Mouse (Mus musculus): ENCODE measurements around the gene Plk1. TPM values are rescaled to one million over a fixed set of nuclear protein-coding genes. Genes with fewer than 3 reads are reported as not detected.

Plk1 gene
- polyA plus RNA-seq (2012; rRNA removed), result 52.8 and 62.3 TPM in 2 replicates

DNA sequence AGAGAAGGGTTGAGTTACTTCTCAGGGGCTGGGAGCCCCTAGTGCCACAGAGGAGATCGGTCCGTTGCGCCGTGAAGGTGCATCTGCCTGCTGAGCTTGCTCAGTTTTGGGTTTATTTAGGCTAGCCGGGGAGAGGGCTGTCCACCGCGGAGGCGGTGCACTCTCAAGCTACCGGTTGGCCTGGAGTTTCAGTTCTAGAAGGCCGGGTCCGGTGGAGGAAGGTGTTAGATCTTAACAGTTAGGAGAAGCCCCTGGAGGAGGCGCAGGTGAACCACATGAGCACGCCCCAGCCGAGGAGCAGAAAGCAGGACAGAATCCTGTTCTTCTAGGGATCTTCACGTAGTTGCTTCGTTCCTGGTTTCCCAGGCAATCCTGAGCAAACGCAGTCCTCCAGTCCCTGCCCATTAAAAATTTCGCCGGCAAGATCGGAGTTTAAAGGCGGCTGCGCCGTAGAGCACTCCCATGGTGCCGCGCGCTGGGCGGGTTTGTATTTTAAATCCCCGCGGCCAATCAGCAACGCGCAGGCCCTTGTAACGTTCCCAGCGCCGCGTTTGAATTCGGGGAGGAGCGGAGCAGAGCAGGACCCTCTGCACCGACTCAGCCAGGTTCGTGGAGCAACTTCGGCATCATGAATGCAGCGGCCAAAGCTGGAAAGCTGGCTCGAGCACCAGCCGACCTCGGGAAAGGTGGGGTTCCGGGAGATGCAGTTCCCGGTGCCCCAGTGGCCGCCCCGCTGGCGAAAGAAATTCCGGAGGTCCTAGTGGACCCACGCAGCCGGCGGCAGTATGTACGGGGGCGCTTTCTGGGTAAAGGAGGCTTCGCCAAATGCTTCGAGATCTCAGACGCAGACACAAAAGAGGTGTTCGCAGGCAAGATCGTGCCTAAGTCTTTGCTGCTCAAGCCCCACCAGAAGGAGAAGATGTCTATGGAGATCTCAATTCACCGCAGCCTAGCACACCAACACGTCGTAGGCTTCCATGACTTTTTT lies at the start of gene Plk1:
Gene Plk1, plus strand, starts transcription at position 525 of the 988 bp plus-strand sequence.
- Histone ChIP-seq H3K4me3 (ENCODE audit: control insufficient read depth, low read depth, low read length) (peak within 1 kb of the TSS; percentile 90), H3K4me1 (ENCODE audit: control insufficient read depth, insufficient read depth, low read length) (peaks cover 17% of the 10 kb centered on the region), H3K27ac (ENCODE audit: control insufficient read depth, insufficient read depth, low read depth, low read length) (peak within 1 kb of the TSS; percentile 73), H3K27me3 (ENCODE audit: control insufficient read depth, insufficient read depth, low read length) (no peaks in the 10 kb centered on the region), H3K36me3 (ENCODE audit: control insufficient read depth, insufficient read depth, low read length) (no peaks in the 10 kb centered on the region; the same call in 1 of the 2 replicates)
- TF ChIP-seq CTCF (IDR thresholded peaks at IDR 0.05; ENCODE audit: control insufficient read depth, insufficient read depth, insufficient replicate concordance, low read depth, low read length) (0 out of 2 replicates have a peak, but pooled peaks have one; percentile 4), POLR2A (IDR thresholded peaks at IDR 0.05; ENCODE audit: control insufficient read depth, low read depth, low read length) (peak; percentile 60)

DNA sequence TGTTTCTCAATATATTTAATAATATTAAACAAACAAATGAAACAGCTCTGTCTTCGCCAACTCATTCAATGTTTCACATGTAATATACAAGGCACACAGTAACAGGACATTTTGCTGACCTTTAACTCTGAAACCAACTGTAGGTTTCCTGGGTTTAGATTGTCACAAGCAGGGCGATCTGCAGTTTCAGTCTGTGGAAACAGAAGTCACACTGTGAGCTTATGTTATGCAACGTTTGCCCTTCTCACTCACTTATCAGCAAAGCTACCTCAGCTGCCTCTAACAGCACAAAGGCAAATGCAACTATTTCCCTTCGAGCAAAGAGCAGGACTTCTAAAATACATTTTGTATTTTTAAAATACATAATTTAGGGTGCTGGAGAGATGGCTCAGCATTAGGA lies 35.7 kb upstream of the Plk1 start:
- TF ChIP-seq CTCF (IDR thresholded peaks at IDR 0.05; ENCODE audit: control insufficient read depth, insufficient read depth, insufficient replicate concordance, low read depth, low read length) (no peak), POLR2A (IDR thresholded peaks at IDR 0.05; ENCODE audit: control insufficient read depth, low read depth, low read length) (no peak)
- Histone ChIP-seq H3K27me3 (ENCODE audit: control insufficient read depth, insufficient read depth, low read length) (no peaks in the 10 kb centered on the region), H3K27ac (ENCODE audit: control insufficient read depth, insufficient read depth, low read depth, low read length) (no peak overlapping the region), H3K36me3 (ENCODE audit: control insufficient read depth, insufficient read depth, low read length) (peaks cover 2% of the 10 kb centered on the region), H3K4me3 (ENCODE audit: control insufficient read depth, low read depth, low read length) (no peak overlapping the region), H3K4me1 (ENCODE audit: control insufficient read depth, insufficient read depth, low read length) (no peaks in the 10 kb centered on the region)

DNA sequence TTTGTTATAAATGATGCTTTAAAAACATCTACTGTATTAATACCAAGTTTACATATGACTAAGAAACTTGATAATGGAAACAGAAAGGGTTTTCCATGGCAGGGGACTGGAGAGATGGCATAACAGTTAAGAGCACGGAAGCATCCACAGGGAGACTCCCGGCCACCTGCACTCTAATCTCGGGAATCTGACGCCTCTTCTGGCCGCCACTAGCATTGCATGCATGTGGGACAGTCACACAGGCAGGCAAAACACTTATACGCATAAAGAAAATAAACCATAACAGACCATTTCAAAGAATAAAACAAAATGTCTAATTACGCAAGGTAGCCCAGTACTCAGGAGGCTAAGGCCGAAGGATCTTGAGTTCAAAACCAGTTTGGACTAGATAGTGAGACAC lies 33.6 kb upstream of the Plk1 start:
- Histone ChIP-seq H3K4me3 (ENCODE audit: control insufficient read depth, low read depth, low read length) (no peak overlapping the region), H3K27ac (ENCODE audit: control insufficient read depth, insufficient read depth, low read depth, low read length) (no peak overlapping the region), H3K36me3 (ENCODE audit: control insufficient read depth, insufficient read depth, low read length) (peaks cover 2% of the 10 kb centered on the region), H3K27me3 (ENCODE audit: control insufficient read depth, insufficient read depth, low read length) (no peaks in the 10 kb centered on the region), H3K4me1 (ENCODE audit: control insufficient read depth, insufficient read depth, low read length) (no peaks in the 10 kb centered on the region)
- peak; percentile 4; the same call in 1 of the 2 replicates for TF ChIP-seq CTCF (IDR thresholded peaks at IDR 0.05; ENCODE audit: control insufficient read depth, insufficient read depth, insufficient replicate concordance, low read depth, low read length)
- TF ChIP-seq POLR2A (IDR thresholded peaks at IDR 0.05; ENCODE audit: control insufficient read depth, low read depth, low read length), result no peak

DNA sequence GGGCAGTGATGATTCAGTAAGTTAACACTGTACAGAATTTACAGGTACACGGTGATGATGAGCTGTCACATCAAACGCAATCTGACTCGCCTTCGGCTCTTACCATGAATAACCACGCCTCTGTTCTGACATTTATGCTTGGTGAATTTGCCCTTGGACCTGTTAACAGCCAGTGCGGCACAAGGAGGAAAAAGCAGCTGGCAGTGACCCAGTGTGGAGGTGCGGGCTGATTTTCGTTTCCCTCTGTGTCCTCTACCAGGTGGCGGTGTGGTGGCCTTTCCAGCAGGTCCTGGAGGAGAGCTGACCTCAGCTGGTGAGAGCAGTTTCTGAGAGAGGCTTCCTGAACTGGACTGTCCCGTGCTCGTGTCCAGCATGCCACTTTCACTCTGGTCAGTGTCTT lies 32.3 kb upstream of the Plk1 start:
- Histone ChIP-seq H3K27me3 (ENCODE audit: control insufficient read depth, insufficient read depth, low read length) (no peaks in the 10 kb centered on the region), H3K36me3 (ENCODE audit: control insufficient read depth, insufficient read depth, low read length) (peaks cover 2% of the 10 kb centered on the region), H3K27ac (ENCODE audit: control insufficient read depth, insufficient read depth, low read depth, low read length) (no peak overlapping the region)

DNA sequence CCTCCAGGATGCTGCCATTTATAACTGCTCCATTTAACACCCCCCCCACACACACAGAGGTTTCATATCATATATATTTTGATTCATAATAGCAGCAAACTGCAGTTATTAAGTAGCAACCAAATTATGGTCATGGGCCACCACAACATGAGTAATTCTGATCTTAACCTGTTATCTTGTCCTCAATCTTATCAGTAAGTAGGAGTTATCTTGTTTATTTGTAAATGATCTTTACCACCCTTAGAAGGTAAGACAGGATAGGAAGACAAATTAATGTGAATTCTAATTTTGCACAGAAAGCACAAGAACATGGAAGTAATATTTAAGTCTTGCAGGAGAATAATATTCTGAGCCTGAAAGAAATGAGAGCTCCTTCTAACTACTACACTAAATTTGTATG lies 27.4 kb upstream of the Plk1 start:
- TF ChIP-seq CTCF (IDR thresholded peaks at IDR 0.05; ENCODE audit: control insufficient read depth, insufficient read depth, insufficient replicate concordance, low read depth, low read length) (no peak), POLR2A (IDR thresholded peaks at IDR 0.05; ENCODE audit: control insufficient read depth, low read depth, low read length) (no peak)
- no peaks in the 10 kb centered on the region; the same call in none of the 2 replicates for H3K36me3 ChIP-seq (ENCODE audit: control insufficient read depth, insufficient read depth, low read length)
- no peaks in the 10 kb centered on the region for H3K27me3 ChIP-seq (ENCODE audit: control insufficient read depth, insufficient read depth, low read length)
- no peak overlapping the region for H3K4me3 ChIP-seq (ENCODE audit: control insufficient read depth, low read depth, low read length)
- H3K4me1 ChIP-seq (ENCODE audit: control insufficient read depth, insufficient read depth, low read length), result peaks cover 3% of the 10 kb centered on the region; the same call in 1 of the 2 replicates
- no peak overlapping the region for H3K27ac ChIP-seq (ENCODE audit: control insufficient read depth, insufficient read depth, low read depth, low read length)

More for the DNA sequence above, 32.3 kb upstream of the Plk1 start:
- Histone ChIP-seq H3K4me3 (ENCODE audit: control insufficient read depth, low read depth, low read length) (no peak overlapping the region), H3K4me1 (ENCODE audit: control insufficient read depth, insufficient read depth, low read length) (no peaks in the 10 kb centered on the region)
- TF ChIP-seq POLR2A (IDR thresholded peaks at IDR 0.05; ENCODE audit: control insufficient read depth, low read depth, low read length) (no peak), CTCF (IDR thresholded peaks at IDR 0.05; ENCODE audit: control insufficient read depth, insufficient read depth, insufficient replicate concordance, low read depth, low read length) (no peak)

DNA sequence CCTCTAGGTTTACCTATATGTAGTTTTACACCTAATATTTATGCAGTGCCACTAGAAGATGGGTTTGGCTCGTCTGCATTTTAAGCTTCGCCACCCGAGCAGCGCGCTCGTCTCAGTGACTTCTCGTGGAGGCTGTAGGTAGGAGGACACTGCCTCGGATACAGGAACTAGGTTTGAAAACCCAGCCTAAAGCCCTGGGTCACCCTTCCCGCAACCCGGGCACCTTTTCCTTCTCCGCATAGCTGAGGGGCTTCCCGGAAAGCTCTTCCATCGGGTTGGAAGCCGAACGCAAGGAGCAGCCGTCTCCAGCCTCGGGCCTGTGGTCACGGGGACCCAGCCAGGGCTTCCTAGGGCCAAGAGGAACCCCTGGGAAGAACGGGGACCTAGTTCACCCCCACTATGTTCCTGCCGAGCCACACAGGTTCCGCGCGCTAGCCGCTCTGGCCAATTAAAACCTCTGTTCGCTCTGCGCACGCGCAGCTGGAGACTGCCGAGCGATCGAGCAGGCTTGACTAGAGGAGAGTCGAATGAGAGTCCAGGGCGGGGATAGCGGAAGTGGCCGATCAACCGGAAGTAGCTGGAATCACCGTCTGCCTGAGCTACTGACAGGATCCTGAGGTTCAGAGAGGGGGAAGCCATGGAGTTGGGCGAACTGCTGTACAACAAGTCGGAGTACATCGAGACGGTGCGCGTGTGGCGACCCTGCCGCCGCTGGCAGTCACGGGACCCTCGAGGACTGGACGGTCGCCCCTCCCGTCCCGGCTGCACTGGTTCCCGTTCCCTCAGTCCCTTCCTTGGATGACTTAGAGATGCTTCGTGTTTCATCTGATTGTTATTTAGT lies 26.5 kb upstream of the Plk1 start, which contains the start of the genes Palb2 and Dctn5:
Gene Palb2, minus strand, starts transcription at position 489 of the 841 bp plus-strand sequence.
Gene Dctn5, plus strand, starts transcription at position 545 of the 841 bp plus-strand sequence.
- Histone ChIP-seq H3K4me3 (ENCODE audit: control insufficient read depth, low read depth, low read length) (peak within 1 kb of the TSS; percentile 92), H3K27me3 (ENCODE audit: control insufficient read depth, insufficient read depth, low read length) (no peaks in the 10 kb centered on the region), H3K4me1 (ENCODE audit: control insufficient read depth, insufficient read depth, low read length) (peaks cover 3% of the 10 kb centered on the region; the same call in 1 of the 2 replicates), H3K36me3 (ENCODE audit: control insufficient read depth, insufficient read depth, low read length) (peaks cover under 1% of the 10 kb centered on the region), H3K27ac (ENCODE audit: control insufficient read depth, insufficient read depth, low read depth, low read length) (peak within 1 kb of the TSS; percentile 82)
- TF ChIP-seq CTCF (IDR thresholded peaks at IDR 0.05; ENCODE audit: control insufficient read depth, insufficient read depth, insufficient replicate concordance, low read depth, low read length) (no peak; the same call in 1 of the 2 replicates), POLR2A (IDR thresholded peaks at IDR 0.05; ENCODE audit: control insufficient read depth, low read depth, low read length) (peak; percentile 74; the same call in 1 of the 2 replicates)

Data from testis, adult 2 months (tissue).